Mouse (Mus musculus) bone marrow macrophage, adult 2 months (primary cell): Measurements from ENCODE around the gene Ntan1.

Source experiments
- CTCF ChIP-seq: IDR thresholded peaks from 2 replicates; pipeline ENCODE4 v1.5.1; 2012; ENCODE audit warnings: low read depth, mild to moderate bottlenecking, low read length, moderate library complexity
- POLR2A ChIP-seq: IDR thresholded peaks from 2 replicates; pipeline ENCODE4 v1.6.1; 2012; ENCODE audit warnings: mild to moderate bottlenecking, low read depth, low read length, borderline replicate concordance

DNA sequence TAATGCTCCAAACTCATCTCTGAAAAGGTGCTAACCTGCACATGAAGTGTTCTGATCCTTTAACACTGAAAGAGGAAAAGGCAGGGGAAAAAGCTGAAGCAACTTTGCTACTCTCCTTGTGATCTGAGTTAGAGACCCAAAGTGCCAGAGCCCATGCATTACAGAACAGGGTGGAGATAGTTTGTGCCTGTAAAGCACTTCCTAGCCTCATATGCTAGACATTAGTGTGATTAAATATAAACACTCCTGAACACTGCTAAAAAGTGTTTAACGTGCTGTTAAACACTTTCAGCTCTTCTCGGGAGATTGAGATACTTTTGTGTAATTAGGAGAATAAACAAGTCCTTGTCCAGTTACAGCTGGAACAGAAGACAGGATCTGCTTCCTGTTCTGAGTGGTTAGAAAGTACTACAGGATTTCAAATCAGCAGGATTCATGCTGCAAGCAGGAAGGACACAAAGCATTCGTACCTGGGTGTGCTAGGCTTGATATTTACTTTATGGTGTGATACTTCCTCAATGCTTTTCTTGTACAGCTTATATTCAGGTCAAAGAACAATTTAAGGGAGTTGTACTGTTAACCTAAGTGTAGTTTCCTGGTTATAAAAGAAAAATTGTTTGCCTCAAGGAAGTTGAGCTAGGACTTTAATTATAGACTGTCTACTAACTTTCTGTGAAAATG, 64.6 kb downstream of the Ntan1 start:
- no peak for TF ChIP-seq POLR2A
- no peak for TF ChIP-seq CTCF
